Mouse (Mus musculus): Measurements from ENCODE around the gene Srd5a1. TPM values are rescaled to one million over a fixed set of nuclear protein-coding genes. Genes with fewer than 3 reads are reported as not detected.
A peak's percentile ranks its signal among the peaks of the same experiment; 100 is the strongest.
"Not testable (repeated sequence)": the region's sequence is repeated elsewhere in the genome, so short reads cannot be mapped to it uniquely, and the experiment has no call there.

The Srd5a1 gene
- polyA plus RNA-seq, 1 experiment from 2014 or later = 30.0 TPM

DNA sequence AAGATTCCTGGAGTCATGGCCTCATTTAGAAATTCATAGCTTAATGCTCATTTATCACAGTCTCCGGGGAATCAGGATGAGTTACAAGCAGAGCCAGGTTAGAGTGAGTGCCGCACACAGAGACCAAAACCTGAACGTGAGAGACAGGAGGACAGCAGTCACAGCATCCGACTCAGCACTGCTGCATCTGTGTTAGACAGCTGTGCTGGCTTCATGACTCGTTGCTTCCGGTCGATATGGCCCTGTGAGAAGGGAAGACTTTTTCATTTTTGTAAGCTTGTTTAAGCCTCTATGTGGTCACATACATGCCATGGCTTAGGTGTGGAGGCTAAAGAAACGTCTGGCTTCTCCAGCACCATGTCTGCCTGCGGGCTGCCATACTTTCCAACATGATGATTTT is 26.4 kb upstream of the Srd5a1 start:
- Histone ChIP-seq H3K9ac (no peak overlapping the region), H3K27me3 (replicated peaks) (no peaks in the 10 kb centered on the region), H3K27ac (no peak overlapping the region), H3K4me3 (no peak overlapping the region), H3K9me3 (no peaks in the 10 kb centered on the region), H3K4me1 (no peaks in the 10 kb centered on the region), H3K4me2 (no peak overlapping the region), H3K36me3 (replicated peaks) (peaks cover 31% of the 10 kb centered on the region)
- no peak for ATAC-seq (replicated peaks)
- 88% methylated on average over 9 of the region's 9 CpGs for WGBS

GRCm38 (mm10) chr13:69636816-69637215 is 25.6 kb upstream of the Srd5a1 start:
- H3K27ac ChIP-seq = no peak overlapping the region
- H3K4me1 ChIP-seq = no peaks in the 10 kb centered on the region
- no peak for ATAC-seq (replicated peaks)
- no peak overlapping the region for H3K9ac ChIP-seq
- no peaks in the 10 kb centered on the region for H3K9me3 ChIP-seq
- peaks cover 39% of the 10 kb centered on the region for H3K36me3 ChIP-seq (replicated peaks)
- H3K27me3 ChIP-seq (replicated peaks) = no peaks in the 10 kb centered on the region
- H3K4me2 ChIP-seq = no peak overlapping the region
- WGBS = 93% methylated on average over 6 of the region's 6 CpGs
- no peak overlapping the region for H3K4me3 ChIP-seq

GRCm38 (mm10) chr13:69636375-69636774 is 25.1 kb upstream of the Srd5a1 start:
- Histone ChIP-seq H3K4me3 (no peak overlapping the region), H3K4me1 (no peaks in the 10 kb centered on the region), H3K9me3 (no peaks in the 10 kb centered on the region), H3K9ac (no peak overlapping the region), H3K27me3 (replicated peaks) (no peaks in the 10 kb centered on the region), H3K4me2 (no peak overlapping the region), H3K36me3 (replicated peaks) (peaks cover 42% of the 10 kb centered on the region), H3K27ac (no peak overlapping the region)
- WGBS = 92% methylated on average over 3 of the region's 3 CpGs
- ATAC-seq (replicated peaks) = no peak

GRCm38 (mm10) chr13:69635836-69636235 is 24.6 kb upstream of the Srd5a1 start:
- H3K27ac ChIP-seq; H3K4me3 ChIP-seq; H3K9me3 ChIP-seq; H3K27me3 ChIP-seq (replicated peaks); ATAC-seq (replicated peaks); H3K4me1 ChIP-seq; H3K4me2 ChIP-seq; H3K9ac ChIP-seq: not testable (repeated sequence)
- 95% methylated on average over 7 of the region's 7 CpGs for WGBS
- H3K36me3 ChIP-seq (replicated peaks) = peaks cover 47% of the 10 kb centered on the region

- peaks cover 57% of the 10 kb centered on the region for H3K36me3 ChIP-seq (replicated peaks)
- H3K4me1 ChIP-seq = no peaks in the 10 kb centered on the region
- no peaks in the 10 kb centered on the region for H3K9me3 ChIP-seq
- H3K4me2 ChIP-seq = no peak overlapping the region
- WGBS = 93% methylated on average over 2 of the region's 2 CpGs
- no peak overlapping the region for H3K27ac ChIP-seq
- H3K27me3 ChIP-seq (replicated peaks) = no peaks in the 10 kb centered on the region
- ATAC-seq (replicated peaks) = no peak
- no peak overlapping the region for H3K4me3 ChIP-seq
- no peak overlapping the region for H3K9ac ChIP-seq
Observed at GRCm38 (mm10) chr13:69633988-69634387, 22.7 kb upstream of the Srd5a1 start.

- Histone ChIP-seq H3K27me3 (replicated peaks) (no peaks in the 10 kb centered on the region), H3K27ac (no peak overlapping the region), H3K4me1 (no peaks in the 10 kb centered on the region), H3K4me3 (no peak overlapping the region), H3K36me3 (replicated peaks) (peaks cover 57% of the 10 kb centered on the region), H3K4me2 (no peak overlapping the region), H3K9me3 (no peaks in the 10 kb centered on the region), H3K9ac (no peak overlapping the region)
- WGBS = 74% methylated on average over 9 of the region's 9 CpGs
- ATAC-seq (replicated peaks) = no peak
Observed at GRCm38 (mm10) chr13:69633551-69633950, 22.3 kb upstream of the Srd5a1 start.

DNA sequence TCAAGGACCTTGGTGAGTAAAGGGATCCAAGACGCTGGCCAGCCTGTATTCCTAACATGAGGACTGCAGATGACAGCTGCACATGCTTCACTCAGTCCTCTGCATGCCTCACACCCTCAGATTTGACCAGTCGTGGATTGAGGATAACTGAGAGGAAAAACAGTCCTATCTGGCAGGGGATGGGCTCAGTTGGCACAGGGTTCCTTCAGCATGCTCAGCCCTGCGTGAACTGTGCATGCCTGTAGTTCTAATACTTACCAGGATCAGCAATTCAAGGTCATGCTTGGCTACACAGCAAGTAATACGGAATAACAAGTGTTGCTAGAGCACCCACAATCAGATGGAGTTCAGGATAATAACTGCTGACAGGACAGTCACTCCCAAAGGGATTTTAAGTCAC is 20.4 kb upstream of the Srd5a1 start:
- Histone ChIP-seq H3K9ac (no peak overlapping the region), H3K4me2 (no peak overlapping the region), H3K9me3 (no peaks in the 10 kb centered on the region), H3K36me3 (replicated peaks) (peaks cover 73% of the 10 kb centered on the region), H3K4me1 (no peaks in the 10 kb centered on the region), H3K27me3 (replicated peaks) (no peaks in the 10 kb centered on the region), H3K27ac (no peak overlapping the region), H3K4me3 (no peak overlapping the region)
- ATAC-seq (replicated peaks) = no peak
- 89% methylated on average over 4 of the region's 4 CpGs for WGBS

DNA sequence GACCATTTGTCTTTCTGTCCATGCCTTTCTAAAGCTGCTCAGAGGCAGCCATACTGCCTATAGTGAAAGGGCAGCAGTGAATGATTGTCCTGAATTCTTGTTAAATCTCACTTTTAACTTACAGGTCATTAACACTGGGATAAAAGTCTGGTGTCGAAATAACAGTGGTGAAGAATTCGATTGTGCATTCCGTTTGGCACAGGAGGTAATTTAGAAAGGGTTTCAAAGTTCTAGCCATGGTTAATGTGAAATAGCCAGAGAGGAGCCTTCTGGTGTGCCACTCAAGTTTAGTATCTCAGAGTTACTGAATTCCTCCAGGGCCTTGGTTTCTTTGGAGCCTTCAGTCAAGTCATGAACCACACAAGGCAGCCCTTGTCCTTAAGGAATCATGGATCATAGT is 19.9 kb upstream of the Srd5a1 start:
- H3K9ac ChIP-seq = no peak overlapping the region
- 93% methylated on average over 3 of the region's 3 CpGs for WGBS
- no peaks in the 10 kb centered on the region for H3K27me3 ChIP-seq (replicated peaks)
- no peak overlapping the region for H3K4me3 ChIP-seq
- no peaks in the 10 kb centered on the region for H3K9me3 ChIP-seq
- ATAC-seq (replicated peaks) = no peak
- no peaks in the 10 kb centered on the region for H3K4me1 ChIP-seq
- H3K27ac ChIP-seq = no peak overlapping the region
- peaks cover 78% of the 10 kb centered on the region for H3K36me3 ChIP-seq (replicated peaks)
- no peak overlapping the region for H3K4me2 ChIP-seq

GRCm38 (mm10) chr13:69630576-69630975 is 19.3 kb upstream of the Srd5a1 start:
- peaks cover 80% of the 10 kb centered on the region for H3K36me3 ChIP-seq (replicated peaks)
- H3K4me1 ChIP-seq = no peaks in the 10 kb centered on the region
- no peak overlapping the region for H3K27ac ChIP-seq
- no peak for ATAC-seq (replicated peaks)
- 82% methylated on average over 8 of the region's 8 CpGs for WGBS
- no peak overlapping the region for H3K4me2 ChIP-seq
- H3K4me3 ChIP-seq = no peak overlapping the region
- H3K9me3 ChIP-seq = no peaks in the 10 kb centered on the region
- H3K27me3 ChIP-seq (replicated peaks) = no peaks in the 10 kb centered on the region
- no peak overlapping the region for H3K9ac ChIP-seq

GRCm38 (mm10) chr13:69627941-69628340 is 16.7 kb upstream of the Srd5a1 start:
- 96% methylated on average over 3 of the region's 3 CpGs for WGBS
- H3K27me3 ChIP-seq (replicated peaks) = no peaks in the 10 kb centered on the region
- H3K36me3 ChIP-seq (replicated peaks) = peaks cover 61% of the 10 kb centered on the region
- no peak for ATAC-seq (replicated peaks)
- no peaks in the 10 kb centered on the region for H3K4me1 ChIP-seq
- no peak overlapping the region for H3K27ac ChIP-seq
- no peak overlapping the region for H3K4me2 ChIP-seq
- H3K9ac ChIP-seq = no peak overlapping the region
- H3K4me3 ChIP-seq = no peak overlapping the region
- H3K9me3 ChIP-seq = no peaks in the 10 kb centered on the region

DNA sequence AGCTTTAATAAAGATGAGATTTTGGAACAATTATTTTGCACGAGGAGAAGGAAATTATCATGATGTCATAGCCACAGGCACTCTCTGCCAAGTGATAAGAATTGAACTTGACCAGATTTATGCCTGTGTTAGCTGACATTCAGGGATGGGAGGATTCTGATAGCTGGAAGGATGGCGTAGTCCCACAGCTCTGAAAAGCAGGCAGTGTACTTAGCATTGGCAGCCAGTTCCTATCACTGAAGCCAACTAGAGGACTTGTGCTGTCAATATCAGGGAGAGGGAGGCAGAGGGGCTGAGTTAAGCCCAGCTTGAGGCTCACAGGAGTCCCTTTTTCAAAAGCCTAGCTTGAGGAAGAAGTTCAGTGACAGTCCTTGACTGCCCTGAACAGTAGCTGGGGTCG is 13.3 kb upstream of the Srd5a1 start:
- no peaks in the 10 kb centered on the region for H3K27me3 ChIP-seq (replicated peaks)
- H3K9ac ChIP-seq = no peak overlapping the region
- no peaks in the 10 kb centered on the region for H3K9me3 ChIP-seq
- ATAC-seq (replicated peaks) = no peak
- peaks cover 55% of the 10 kb centered on the region for H3K36me3 ChIP-seq (replicated peaks)
- no peak overlapping the region for H3K4me3 ChIP-seq
- H3K27ac ChIP-seq = no peak overlapping the region
- 88% methylated on average over 3 of the region's 3 CpGs for WGBS
- no peak overlapping the region for H3K4me2 ChIP-seq
- H3K4me1 ChIP-seq = no peaks in the 10 kb centered on the region

- no peaks in the 10 kb centered on the region for H3K4me1 ChIP-seq
- no peaks in the 10 kb centered on the region for H3K27me3 ChIP-seq (replicated peaks)
- peaks cover 60% of the 10 kb centered on the region for H3K36me3 ChIP-seq (replicated peaks)
- no peaks in the 10 kb centered on the region for H3K9me3 ChIP-seq
- H3K4me3 ChIP-seq = no peak overlapping the region
- H3K27ac ChIP-seq = no peak overlapping the region
- H3K9ac ChIP-seq = no peak overlapping the region
- no peak overlapping the region for H3K4me2 ChIP-seq
- WGBS = 82% methylated on average over 5 of the region's 5 CpGs
- no peak for ATAC-seq (replicated peaks)
Observed at GRCm38 (mm10) chr13:69623843-69624242, 12.6 kb upstream of the Srd5a1 start.

DNA sequence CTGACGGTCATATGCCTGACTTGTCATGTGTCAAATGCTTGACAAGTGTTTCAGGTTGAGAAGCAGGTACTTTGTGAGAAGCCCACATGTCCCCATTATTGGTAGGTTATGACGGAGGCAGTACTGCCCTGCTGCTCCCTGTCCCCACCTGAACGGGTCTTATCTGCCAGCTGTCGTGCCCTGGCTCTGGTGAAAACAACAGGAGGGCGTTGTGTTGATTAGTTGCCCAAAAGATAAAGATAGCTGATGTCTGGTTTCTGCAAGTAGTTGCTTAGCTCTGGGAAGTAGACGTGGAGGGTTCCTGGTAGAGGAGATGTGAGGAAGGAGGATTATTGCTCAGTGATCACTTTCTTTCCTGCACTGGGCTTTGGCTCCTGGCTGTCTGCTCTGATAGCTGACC is 5.5 kb upstream of the Srd5a1 start:
- Histone ChIP-seq H3K27me3 (replicated peaks) (no peaks in the 10 kb centered on the region), H3K36me3 (replicated peaks) (peaks cover 60% of the 10 kb centered on the region), H3K4me2 (no peak overlapping the region), H3K9me3 (no peaks in the 10 kb centered on the region), H3K27ac (no peak overlapping the region), H3K9ac (no peak overlapping the region), H3K4me1 (peaks cover 9% of the 10 kb centered on the region), H3K4me3 (no peak overlapping the region)
- ATAC-seq (replicated peaks) = no peak
- WGBS = 94% methylated on average over 6 of the region's 6 CpGs

DNA sequence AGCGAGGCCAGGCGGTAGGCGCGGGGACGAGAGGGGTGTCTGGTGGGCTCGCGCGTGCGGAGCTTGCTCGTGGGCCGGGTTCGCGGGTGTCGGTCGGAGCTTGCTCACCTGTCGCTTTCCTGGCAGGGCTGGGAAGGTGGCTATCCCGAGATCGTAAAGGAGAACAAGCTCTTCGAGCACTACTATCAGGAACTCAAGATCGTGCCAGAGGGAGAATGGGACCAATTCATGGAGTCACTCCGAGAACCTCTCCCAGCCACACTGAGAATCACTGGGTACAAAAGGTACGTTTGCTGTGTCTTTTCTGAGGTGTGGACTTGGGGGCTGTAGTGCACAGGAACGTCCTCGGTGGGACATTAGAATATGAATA is 918 bp upstream of the Srd5a1 start:
- H3K9ac ChIP-seq = peak overlapping the region; percentile 68
- peak overlapping the region; percentile 99 for H3K4me3 ChIP-seq
- H3K9me3 ChIP-seq = no peaks in the 10 kb centered on the region
- under 1% methylated on average over 24 of the region's 24 CpGs for WGBS
- H3K4me2 ChIP-seq = peak overlapping the region; percentile 95
- peak overlapping the region; percentile 75 for H3K27ac ChIP-seq
- H3K4me1 ChIP-seq = peaks cover 21% of the 10 kb centered on the region
- H3K36me3 ChIP-seq (replicated peaks) = peaks cover 27% of the 10 kb centered on the region
- no peak for ATAC-seq (replicated peaks)
- H3K27me3 ChIP-seq (replicated peaks) = no peaks in the 10 kb centered on the region

Measured in midbrain, embryonic 15.5 days (tissue).